ENCODE assay signal across 27 mouse cellular contexts in genomic region chr5:57477860-57478259, GRCm38 (mm10).
DNase-seq lines count a peak whose midpoint lies in the region; ATAC-seq and TF ChIP-seq lines count a peak whose summit lies in the region.
"Had no signal": no experiment of that assay in that cellular context is flagged by ENCODE, and none has a peak within 500 bp of the region (broad histone marks: within the 10 kb centered on the region; RNA-seq: fewer than 3 reads in every experiment).

No protein-coding gene starts in this region.

- no peaks in the 10 kb centered on the region for H3K9me3 ChIP-seq in liver, postnatal 0 days (ENCODE audit: low read length)
- no peaks in the 10 kb centered on the region for H3K9me3 ChIP-seq in liver, embryonic 11.5 days (ENCODE audit: control insufficient read depth, low read length)
- H3K9me3 ChIP-seq in lung, postnatal 0 days (ENCODE audit: low read length) = no peaks in the 10 kb centered on the region
- H3K9me3 ChIP-seq: forebrain, embryonic 10.5 days; forebrain, embryonic 13.5 days; heart, embryonic 12.5 days; heart, embryonic 15.5 days had no signal

- H3K27ac ChIP-seq in liver, postnatal 0 days (ENCODE audit: low read depth) = no peak overlapping the region
- no peak overlapping the region for H3K27ac ChIP-seq in liver, embryonic 11.5 days (ENCODE audit: low read depth, low read length)
- no peak overlapping the region for H3K27ac ChIP-seq in gastrocnemius, adult 2 months
- no peak overlapping the region for H3K27ac ChIP-seq in lung, postnatal 0 days (ENCODE audit: low read length)
- H3K27ac ChIP-seq: forebrain, embryonic 10.5 days; forebrain, embryonic 13.5 days; heart, embryonic 15.5 days; hindbrain, embryonic 14.5 days; hindbrain, postnatal 0 days had no signal

- no peak overlapping the region for H3K4me3 ChIP-seq in liver, postnatal 0 days (ENCODE audit: low read depth, low read length)
- no peak overlapping the region for H3K4me3 ChIP-seq in liver, embryonic 11.5 days (ENCODE audit: low read depth, low read length)
- no peak overlapping the region for H3K4me3 ChIP-seq in gastrocnemius, adult 2 months
- no peak overlapping the region for H3K4me3 ChIP-seq in lung, postnatal 0 days (ENCODE audit: low read depth, low read length)
- H3K4me3 ChIP-seq: forebrain, embryonic 10.5 days; forebrain, embryonic 13.5 days; heart, embryonic 12.5 days; heart, embryonic 15.5 days had no signal

- no peak for TF ChIP-seq CTCF in liver, postnatal 0 days (IDR thresholded peaks at IDR 0.05; ENCODE audit: low read depth)
- TF ChIP-seq CTCF in gastrocnemius, adult 2 months (IDR thresholded peaks at IDR 0.05) = no peak
- no peak for TF ChIP-seq CTCF in lung, postnatal 0 days (IDR thresholded peaks at IDR 0.05)

- H3K9ac ChIP-seq in liver, postnatal 0 days (replicated peaks) = no peak overlapping the region
- no peak overlapping the region for H3K9ac ChIP-seq in liver, embryonic 11.5 days (ENCODE audit: low read depth, low read length)
- no peak overlapping the region for H3K9ac ChIP-seq in lung, postnatal 0 days (replicated peaks; ENCODE audit: low read depth)
- H3K9ac ChIP-seq: forebrain, embryonic 13.5 days; heart, embryonic 12.5 days; heart, embryonic 15.5 days; hindbrain, embryonic 14.5 days had no signal

- no peaks in the 10 kb centered on the region for H3K27me3 ChIP-seq in liver, postnatal 0 days (ENCODE audit: insufficient read depth, low read length)
- no peaks in the 10 kb centered on the region for H3K27me3 ChIP-seq in liver, embryonic 11.5 days (replicated peaks; ENCODE audit: control insufficient read depth, insufficient read depth, low read length)
- no peaks in the 10 kb centered on the region for H3K27me3 ChIP-seq in lung, postnatal 0 days (replicated peaks; ENCODE audit: insufficient read depth, low read length)
- H3K27me3 ChIP-seq: forebrain, embryonic 13.5 days; heart, embryonic 12.5 days; heart, embryonic 15.5 days had no signal

- no peaks in the 10 kb centered on the region for H3K36me3 ChIP-seq in liver, postnatal 0 days (replicated peaks; ENCODE audit: insufficient read depth, low read length)
- no peaks in the 10 kb centered on the region for H3K36me3 ChIP-seq in liver, embryonic 11.5 days (ENCODE audit: control insufficient read depth, insufficient read depth, low read length)
- no peaks in the 10 kb centered on the region for H3K36me3 ChIP-seq in lung, postnatal 0 days (ENCODE audit: insufficient read depth, low read length)
- H3K36me3 ChIP-seq: forebrain, embryonic 10.5 days; heart, embryonic 12.5 days; heart, embryonic 15.5 days had no signal

- intact Hi-C loops in gastrocnemius, adult 2 months (cut with DNase I) = no loop called here

- no peak for TF ChIP-seq EP300 in liver, postnatal 0 days (IDR thresholded peaks at IDR 0.05; ENCODE audit: low read depth)
- TF ChIP-seq EP300 in lung, postnatal 0 days (IDR thresholded peaks at IDR 0.05) = no peak

- peak; percentile 36; the same call in 1 of the 2 replicates for ATAC-seq in liver, postnatal 0 days
- ATAC-seq in liver, embryonic 11.5 days (replicated peaks; ENCODE audit: low FRiP score) = no peak
- peak; percentile 60 to 81; a peak in 3 of 4 replicates for ATAC-seq in hematopoietic stem cell, adult 5-6 weeks (replicated peaks in 1 of 2; ENCODE audit: insufficient read depth in 1 of 2, low FRiP score in 2 of 2, low TSS enrichment in 1 of 2, low read depth in 1 of 2, poor library complexity in 2 of 2, severe bottlenecking in 2 of 2)
- ATAC-seq in lung, postnatal 0 days = no peak
- ATAC-seq: CD4-positive, CD25-positive, alpha-beta regulatory T cell, adult 4 months; forebrain, embryonic 13.5 days; forebrain, embryonic 16.5 days; hindbrain, postnatal 0 days; inflammation-experienced regulatory T-cells, adult 6 months had no signal

- no peak for DNase-seq in liver, postnatal 0 days
- no peak for DNase-seq in liver, embryonic 11.5 days (ENCODE audit: low spot score)
- peak; percentile 39 for DNase-seq in MEL-GATA-1-ER (ENCODE audit: extremely low read depth, low read depth)
- no peak for DNase-seq in right cerebral cortex, postnatal 25 days
- no peak for DNase-seq in gastrocnemius, adult 2 months
- no peak for DNase-seq in kidney, adult 11 months
- DNase-seq in lung, postnatal 0 days (ENCODE audit: low spot score) = no peak
- DNase-seq: adrenal gland, adult 2 months; adrenal gland, postnatal 14 days; cerebellum, adult 11 months; cerebellum, adult 2 months; cerebellum, adult 9-11 months; cerebellum, postnatal 36 days; gastrocnemius, postnatal 14 days; heart, adult 18-20 months; heart, postnatal 10 days; heart, postnatal 36 days had no signal

- H3K4me1 ChIP-seq in liver, postnatal 0 days (ENCODE audit: insufficient read depth) = no peaks in the 10 kb centered on the region
- no peaks in the 10 kb centered on the region for H3K4me1 ChIP-seq in liver, embryonic 11.5 days (replicated peaks; ENCODE audit: control insufficient read depth, insufficient read depth, low read length)
- H3K4me1 ChIP-seq in lung, postnatal 0 days (ENCODE audit: insufficient read depth, low read depth, low read length) = no peaks in the 10 kb centered on the region
- H3K4me1 ChIP-seq: forebrain, embryonic 10.5 days; forebrain, embryonic 13.5 days; heart, embryonic 12.5 days; heart, embryonic 15.5 days had no signal

- no peak overlapping the region for H3K4me2 ChIP-seq in liver, postnatal 0 days (ENCODE audit: low read depth, low read length)
- no peak overlapping the region for H3K4me2 ChIP-seq in liver, embryonic 11.5 days
- no peak overlapping the region for H3K4me2 ChIP-seq in lung, postnatal 0 days (replicated peaks; ENCODE audit: low read depth, low read length)
- H3K4me2 ChIP-seq: forebrain, embryonic 13.5 days; heart, embryonic 12.5 days; heart, embryonic 15.5 days; hindbrain, embryonic 14.5 days had no signal

Comparison
In these comparisons a context has a peak if more than half of its experiments do, and no peak if none do; other contexts are left out.
1. ATAC-seq: peak in liver, postnatal 0 days (single experiment) and hematopoietic stem cell, adult 5-6 weeks (2 of 2); none in liver, embryonic 11.5 days (single experiment) and lung, postnatal 0 days (single experiment).